Mouse (Mus musculus): ENCODE measurements around the gene Plxna2.
A peak's percentile ranks its signal among the peaks of the same experiment; 100 is the strongest.

The Plxna2 gene

GRCm38 (mm10) chr1:194617918-194618317, at the start of gene Plxna2:
TSS of gene Plxna2 (plus strand) at chr1:194618218.
- DNase-seq (ENCODE audit: low read depth), result no peak

GRCm38 (mm10) chr1:194573870-194574269, 44.1 kb upstream of the Plxna2 start:
- DNase-seq (ENCODE audit: low read depth), result no peak

- DNase-seq (ENCODE audit: low read depth), result no peak
Observed at GRCm38 (mm10) chr1:194578270-194578669, 39.7 kb upstream of the Plxna2 start.

GRCm38 (mm10) chr1:194580539-194580938, 37.5 kb upstream of the Plxna2 start:
- DNase-seq (ENCODE audit: low read depth), result no peak

- no peak for DNase-seq (ENCODE audit: low read depth)
Observed at GRCm38 (mm10) chr1:194586670-194587069, 31.3 kb upstream of the Plxna2 start.

GRCm38 (mm10) chr1:194587532-194587931, 30.5 kb upstream of the Plxna2 start:
- no peak for DNase-seq (ENCODE audit: low read depth)

- no peak for DNase-seq (ENCODE audit: low read depth)
Observed at GRCm38 (mm10) chr1:194587956-194588668, 29.9 kb upstream of the Plxna2 start.

GRCm38 (mm10) chr1:194588711-194589451, 29.1 kb upstream of the Plxna2 start:
- no peak for DNase-seq (ENCODE audit: low read depth)

GRCm38 (mm10) chr1:194593155-194593554, 24.9 kb upstream of the Plxna2 start:
- DNase-seq (ENCODE audit: low read depth), result no peak

GRCm38 (mm10) chr1:194607406-194608261, 10.4 kb upstream of the Plxna2 start:
- no peak for DNase-seq (ENCODE audit: low read depth)

GRCm38 (mm10) chr1:194610516-194610915, 7.5 kb upstream of the Plxna2 start:
- no peak for DNase-seq (ENCODE audit: low read depth)

- DNase-seq (ENCODE audit: low read depth), result no peak
Observed at GRCm38 (mm10) chr1:194612628-194613027, 5.4 kb upstream of the Plxna2 start.

- DNase-seq (ENCODE audit: low read depth), result no peak
Observed at GRCm38 (mm10) chr1:194613271-194613834, 4.7 kb upstream of the Plxna2 start.

GRCm38 (mm10) chr1:194613923-194614830, 3.8 kb upstream of the Plxna2 start:
- DNase-seq (ENCODE audit: low read depth), result no peak

- no peak for DNase-seq (ENCODE audit: low read depth)
Observed at GRCm38 (mm10) chr1:194616136-194616535, 1.9 kb upstream of the Plxna2 start.

GRCm38 (mm10) chr1:194618841-194619311, 858 bp downstream of the Plxna2 start:
- peak; percentile 3 for DNase-seq (ENCODE audit: low read depth)

- DNase-seq (ENCODE audit: low read depth), result no peak
Observed at GRCm38 (mm10) chr1:194619353-194620244, 1.6 kb downstream of the Plxna2 start.

GRCm38 (mm10) chr1:194620245-194620991, 2.4 kb downstream of the Plxna2 start:
- DNase-seq (ENCODE audit: low read depth), result no peak

- DNase-seq (ENCODE audit: low read depth), result no peak
Observed at GRCm38 (mm10) chr1:194622174-194622573, 4.2 kb downstream of the Plxna2 start.

Data from naive thymus-derived CD4-positive, alpha-beta T cell, adult 2 months (primary cell).